Mouse (Mus musculus) left cerebral cortex, postnatal 36 days (tissue): ENCODE results near the gene Tmem203. TPM values are rescaled to one million over a fixed set of nuclear protein-coding genes. Genes with fewer than 3 reads are reported as not detected.

Source experiments
- DNase-seq, 2 experiments: peaks; one replicate each; pipeline ENCODE4 v3.0.0; 2021 to 2022; ENCODE audit warnings: low spot score in 2 of 2, mixed read lengths in 1 of 2
- intact Hi-C: fragments of 180-260 bp; cut with DNase I; formaldehyde crosslinking; loops from one replicate; pipeline ENCODE4 v1.15.1; 2025
- total RNA-seq, 2 experiments: library from RNA; stranded (reverse); gene quantifications; 2 replicates each; pipeline ENCODE4 v1.2.3; 2021

The Tmem203 gene
- total RNA-seq, 2 experiments from 2014 or later: 32.8 to 44.3 TPM

GRCm38 (mm10) chr2:25286837-25287636 lies 31.8 kb downstream of the Tmem203 start:
- DNase-seq: no peak
- intact Hi-C loops: no loop called here

- intact Hi-C loops: no loop called here
- no peak for DNase-seq
These were observed 32.8 kb downstream of the Tmem203 start, which contains the start of gene Tmem210 for GRCm38 (mm10) chr2:25287927-25288649. Tmem210 (plus strand) TSS chr2:25288145.

GRCm38 (mm10) chr2:25288734-25289345 lies 33.6 kb downstream of the Tmem203 start:
- intact Hi-C loops: no loop called here
- DNase-seq: no peak

- intact Hi-C loops: no loop called here
- no peak for DNase-seq
These were observed 34.4 kb downstream of the Tmem203 start, which contains the start of gene Lrrc26 for GRCm38 (mm10) chr2:25289651-25290050. Lrrc26 (plus strand) TSS chr2:25289915.

- intact Hi-C loops: no loop called here
- peak; percentile 75 to 78 for DNase-seq
These were observed 35.0 kb downstream of the Tmem203 start for GRCm38 (mm10) chr2:25290101-25290815.

- peak in 1 of 2 experiments; percentile 60 for DNase-seq
- intact Hi-C loops: no loop called here
These were observed 35.5 kb downstream of the Tmem203 start for GRCm38 (mm10) chr2:25290816-25291130.

- intact Hi-C loops: no loop called here
- DNase-seq: no peak
These were observed 36.2 kb downstream of the Tmem203 start for GRCm38 (mm10) chr2:25291184-25292053.

- intact Hi-C loops: no loop called here
- DNase-seq: peak; percentile 59 to 60
These were observed 36.9 kb downstream of the Tmem203 start for GRCm38 (mm10) chr2:25292054-25292544.

GRCm38 (mm10) chr2:25292856-25293255 lies 37.6 kb downstream of the Tmem203 start:
- intact Hi-C loops: loop anchor here (1.0 kb wide), 1 partner anchor 20 kb away; no protein-coding TSS in a partner anchor
- DNase-seq: peak; percentile 67

- no peak for DNase-seq
- intact Hi-C loops: loop anchor here (1.0 kb wide), 1 partner anchor 20 kb away; no protein-coding TSS in a partner anchor
These were observed 38.5 kb downstream of the Tmem203 start for GRCm38 (mm10) chr2:25293706-25294105.

GRCm38 (mm10) chr2:25297093-25297492 lies 41.9 kb downstream of the Tmem203 start:
- intact Hi-C loops: no loop called here
- DNase-seq: no peak

GRCm38 (mm10) chr2:25298046-25298445 lies 42.8 kb downstream of the Tmem203 start:
- no peak for DNase-seq
- intact Hi-C loops: no loop called here

- intact Hi-C loops: no loop called here
- DNase-seq: no peak
These were observed 48.2 kb downstream of the Tmem203 start for GRCm38 (mm10) chr2:25303452-25303851.

- intact Hi-C loops: no loop called here
- DNase-seq: no peak
These were observed 48.9 kb downstream of the Tmem203 start for GRCm38 (mm10) chr2:25303931-25304656.

- DNase-seq: no peak
- intact Hi-C loops: no loop called here
These were observed 49.7 kb downstream of the Tmem203 start for GRCm38 (mm10) chr2:25304657-25305541.
